Mouse (Mus musculus) heart, adult 11 months (tissue): ENCODE results near the gene Hist1h2br.
"Not testable (repeated sequence)": the region's sequence is repeated elsewhere in the genome, so short reads cannot be mapped to it uniquely, and the experiment has no call there.

Source experiments
- DNase-seq: peaks from one replicate; pipeline ENCODE4 v3.0.0; 2022

The Hist1h2br gene

GRCm38 (mm10) chr13:21833461-21833860 lies at the start of gene Hist1h2br, which contains the start of gene Hist1h2ap:
Gene Hist1h2br, plus strand, starts transcription at chr13:21833743.
Gene Hist1h2ap, minus strand, starts transcription at chr13:21833507.
- DNase-seq: not testable (repeated sequence)

- peak; percentile 36 for DNase-seq
Observed at GRCm38 (mm10) chr13:21784311-21784710, 49.2 kb upstream of the Hist1h2br start.

GRCm38 (mm10) chr13:21786189-21786898 lies 47.2 kb upstream of the Hist1h2br start:
- peak; percentile 30 for DNase-seq

- peak; percentile 99 for DNase-seq
Observed at GRCm38 (mm10) chr13:21786899-21787629, 46.5 kb upstream of the Hist1h2br start, which contains the start of the genes Hist1h2an and Hist1h2bp. Gene Hist1h2an, minus strand, starts transcription at chr13:21787218. Gene Hist1h2bp, plus strand, starts transcription at chr13:21787461.

GRCm38 (mm10) chr13:21787760-21788593 lies 45.6 kb upstream of the Hist1h2br start:
- DNase-seq: no peak

GRCm38 (mm10) chr13:21789925-21790324 lies 43.6 kb upstream of the Hist1h2br start:
- no peak for DNase-seq

- peak; percentile 75 for DNase-seq
Observed at GRCm38 (mm10) chr13:21790601-21791283, 42.8 kb upstream of the Hist1h2br start.

- peak; percentile 17 for DNase-seq
Observed at GRCm38 (mm10) chr13:21795584-21795983, 38.0 kb upstream of the Hist1h2br start.

GRCm38 (mm10) chr13:21797163-21797562 lies 36.4 kb upstream of the Hist1h2br start:
- DNase-seq: not testable (repeated sequence)

GRCm38 (mm10) chr13:21803058-21803457 lies 30.5 kb upstream of the Hist1h2br start:
- DNase-seq: not testable (repeated sequence)

GRCm38 (mm10) chr13:21810073-21810472 lies 23.5 kb upstream of the Hist1h2br start, which contains the start of the genes Hist1h2bq and Hist1h2ao:
Gene Hist1h2bq, minus strand, starts transcription at chr13:21810197.
Gene Hist1h2ao, plus strand, starts transcription at chr13:21810465.
- DNase-seq: not testable (repeated sequence)

- DNase-seq: not testable (repeated sequence)
Observed at GRCm38 (mm10) chr13:21811074-21811473, 22.5 kb upstream of the Hist1h2br start.

GRCm38 (mm10) chr13:21811539-21811938 lies 22.0 kb upstream of the Hist1h2br start, which contains the start of gene Hist1h4m:
Gene Hist1h4m, plus strand, starts transcription at chr13:21811746.
- DNase-seq: peak; percentile 97

- peak; percentile 84 for DNase-seq
Observed at GRCm38 (mm10) chr13:21812092-21812491, 21.5 kb upstream of the Hist1h2br start.

GRCm38 (mm10) chr13:21820082-21820890 lies 13.3 kb upstream of the Hist1h2br start:
- DNase-seq: not testable (repeated sequence)

- DNase-seq: no peak
Observed at GRCm38 (mm10) chr13:21828511-21828910, 5.0 kb upstream of the Hist1h2br start.

GRCm38 (mm10) chr13:21830344-21830743 lies 3.2 kb upstream of the Hist1h2br start:
- peak; percentile 63 for DNase-seq

GRCm38 (mm10) chr13:21831418-21832394 lies 1.8 kb upstream of the Hist1h2br start, which contains the start of gene Hist1h4n:
Gene Hist1h4n, minus strand, starts transcription at chr13:21832196.
- DNase-seq: peak; percentile 96

- not testable (repeated sequence) for DNase-seq
Observed at GRCm38 (mm10) chr13:21840508-21840907, 7.0 kb downstream of the Hist1h2br start.

- not testable (repeated sequence) for DNase-seq
Observed at GRCm38 (mm10) chr13:21846356-21846755, 12.8 kb downstream of the Hist1h2br start.
